Mouse (Mus musculus): Measurements from ENCODE around the gene Iars2.

DNA sequence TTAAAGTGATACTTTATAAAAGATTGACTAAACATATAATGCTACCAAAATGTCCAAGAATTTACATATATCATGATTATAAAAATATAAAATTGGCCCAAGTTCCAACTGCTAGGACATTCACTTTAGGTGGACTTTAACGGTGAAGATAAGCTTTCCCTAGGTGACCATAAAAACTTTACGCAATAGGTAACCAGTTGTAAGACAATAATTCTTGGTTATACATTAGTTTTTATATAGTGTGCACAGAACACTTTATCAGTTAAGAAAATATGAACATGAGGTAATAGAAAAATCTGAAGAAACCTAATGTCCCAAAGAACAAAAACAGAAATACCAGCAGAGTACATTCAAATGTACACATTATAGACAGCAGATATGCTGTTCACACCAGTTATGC is 20.9 kb downstream of the Iars2 start:
- TF ChIP-seq POLR2A (IDR thresholded peaks at IDR 0.05; ENCODE audit: borderline replicate concordance, extremely low read depth, low read depth, low read length) (no peak), CTCF (IDR thresholded peaks at IDR 0.05; ENCODE audit: insufficient read depth, low read length) (no peak)

Data from lung, adult 2 months (tissue).